Mouse (Mus musculus): ENCODE data around the gene Entpd2.

DNA sequence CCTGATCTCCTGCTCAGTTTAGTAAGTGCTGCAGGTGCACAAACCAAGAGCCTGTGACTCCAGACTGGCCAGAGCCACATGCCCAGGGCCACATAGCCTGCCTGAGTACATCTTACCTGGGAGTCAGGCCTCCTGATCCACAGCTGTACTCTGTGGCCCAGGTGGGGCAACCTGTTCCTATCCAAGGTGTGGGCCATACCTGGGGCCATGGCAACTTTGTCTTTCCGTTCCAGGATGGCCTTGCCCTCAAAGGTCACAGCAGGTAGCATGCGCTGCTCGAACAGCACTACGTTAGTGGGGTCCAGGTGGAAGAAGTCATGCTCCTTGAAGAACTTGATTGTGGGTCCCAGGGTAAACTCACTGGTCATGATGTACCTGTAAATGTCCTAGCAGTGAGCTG, 31.4 kb upstream of the Entpd2 start:
- TF ChIP-seq POLR2A (IDR thresholded peaks at IDR 0.05; ENCODE audit: extremely low read depth, insufficient read depth, low read length) (no peak), CTCF (IDR thresholded peaks at IDR 0.05; ENCODE audit: extremely low read depth, insufficient read depth, low read length) (no peak)
